Mouse (Mus musculus) liver (tissue): ENCODE measurements around the gene Gm20518.

Experiments
- DNase-seq: peaks from one replicate; pipeline ENCODE4 v3.0.0-alpha.2; 2020; ENCODE audit warnings: mixed read lengths

Gene Gm20518

GRCm38 (mm10) chr16:17803675-17804448 lies 87.6 kb downstream of the Gm20518 start:
- DNase-seq, result no peak

- no peak for DNase-seq
These were observed 88.4 kb downstream of the Gm20518 start for GRCm38 (mm10) chr16:17802839-17803674.

GRCm38 (mm10) chr16:17802456-17802838 lies 89.0 kb downstream of the Gm20518 start:
- no peak for DNase-seq

GRCm38 (mm10) chr16:17801777-17802455 lies 89.6 kb downstream of the Gm20518 start:
- no peak for DNase-seq

GRCm38 (mm10) chr16:17799584-17799983 lies 91.9 kb downstream of the Gm20518 start:
- DNase-seq, result no peak

- DNase-seq, result peak; percentile 57
These were observed 92.9 kb downstream of the Gm20518 start for GRCm38 (mm10) chr16:17798321-17799180.

GRCm38 (mm10) chr16:17797812-17798311 lies 93.6 kb downstream of the Gm20518 start:
- no peak for DNase-seq

GRCm38 (mm10) chr16:17796971-17797811 lies 94.3 kb downstream of the Gm20518 start, which contains the start of gene Scarf2:
Gene Scarf2 (plus strand): TSS chr16:17797282.
- DNase-seq, result peak; percentile 52

- no peak for DNase-seq
These were observed 95.0 kb downstream of the Gm20518 start for GRCm38 (mm10) chr16:17796519-17796918.

- no peak for DNase-seq
These were observed 95.8 kb downstream of the Gm20518 start for GRCm38 (mm10) chr16:17795643-17796042.

- no peak for DNase-seq
These were observed 97.4 kb downstream of the Gm20518 start for GRCm38 (mm10) chr16:17794047-17794446.

- DNase-seq, result no peak
These were observed 98.7 kb downstream of the Gm20518 start for GRCm38 (mm10) chr16:17792728-17793127.

- DNase-seq, result no peak
These were observed 106.1 kb downstream of the Gm20518 start for GRCm38 (mm10) chr16:17785337-17785736.
